In genomic region chr4:156234701-156235213, GRCm38 (mm10) we compare ENCODE assay signal across 8 mouse cellular contexts. TPM values are rescaled to one million over a fixed set of nuclear protein-coding genes. Genes with fewer than 3 reads are reported as not detected.
DNase-seq lines count a peak whose midpoint lies in the region; ATAC-seq lines count a peak whose summit lies in the region.

Gene Plekhn1, minus strand, starts transcription at chr4:156234857.

- peak within 1 kb of the TSS; percentile 98 for H3K27ac ChIP-seq in intestine, embryonic 16.5 days (ENCODE audit: low read length)
- H3K27ac ChIP-seq in limb, embryonic 11.5 days (replicated peaks; ENCODE audit: low read depth, low read length), result peak within 1 kb of the TSS; percentile 73
- peak within 1 kb of the TSS; percentile 90 for H3K27ac ChIP-seq in midbrain, embryonic 12.5 days (replicated peaks)

- H3K4me2 ChIP-seq in intestine, embryonic 16.5 days (ENCODE audit: low read depth, low read length), result peak within 1 kb of the TSS; percentile 78
- peak within 1 kb of the TSS; percentile 94 for H3K4me2 ChIP-seq in limb, embryonic 11.5 days (ENCODE audit: low read depth, severe bottlenecking)
- peak within 1 kb of the TSS; percentile 95 for H3K4me2 ChIP-seq in midbrain, embryonic 12.5 days (replicated peaks)

- DNase-seq in urinary bladder, adult 18-20 months (ENCODE audit: low spot score in 2 of 2), result peak; percentile 54 to 59
- DNase-seq in urinary bladder, postnatal 10 days (ENCODE audit: low spot score), result no peak
- DNase-seq in embryo, embryonic 11.5 days (ENCODE audit: low read depth, low spot score), result peak; percentile 52
- no peak for DNase-seq in gonadal fat pad, adult 2 months (ENCODE audit: low read depth)
- peak; percentile 87 for DNase-seq in limb, embryonic 11.5 days (ENCODE audit: low spot score)
- DNase-seq in spleen, adult 12 weeks (ENCODE audit: low spot score), result peak; percentile 57

- peak; percentile 46 for ATAC-seq in intestine, embryonic 16.5 days
- peak; percentile 48 for ATAC-seq in limb, embryonic 11.5 days (ENCODE audit: insufficient number of reproducible peaks, low FRiP score, low TSS enrichment, low read depth)
- ATAC-seq in midbrain, embryonic 12.5 days (ENCODE audit: low FRiP score, low read depth), result peak; percentile 61

- 0% methylated on average over 34 of the region's 48 CpGs for WGBS in intestine, embryonic 16.5 days
- WGBS in limb, embryonic 11.5 days, result under 1% methylated on average over 39 of the region's 48 CpGs
- WGBS in midbrain, embryonic 12.5 days, result under 1% methylated on average over 44 of the region's 48 CpGs

- H3K9ac ChIP-seq in intestine, embryonic 16.5 days (ENCODE audit: low read depth, low read length), result peak within 1 kb of the TSS; percentile 85
- peak within 1 kb of the TSS; percentile 75 for H3K9ac ChIP-seq in limb, embryonic 11.5 days (ENCODE audit: low read length)
- peak within 1 kb of the TSS; percentile 79 for H3K9ac ChIP-seq in midbrain, embryonic 12.5 days (replicated peaks)

- H3K27me3 ChIP-seq in intestine, embryonic 16.5 days (replicated peaks; ENCODE audit: control insufficient read depth, insufficient read depth, low read length), result no peaks in the 10 kb centered on the region
- H3K27me3 ChIP-seq in limb, embryonic 11.5 days (ENCODE audit: control insufficient read depth, insufficient read depth, low read length), result no peaks in the 10 kb centered on the region
- no peaks in the 10 kb centered on the region for H3K27me3 ChIP-seq in midbrain, embryonic 12.5 days

- H3K4me3 ChIP-seq in intestine, embryonic 16.5 days (ENCODE audit: low read length), result peak within 1 kb of the TSS; percentile 90
- peak within 1 kb of the TSS; percentile 91 for H3K4me3 ChIP-seq in limb, embryonic 11.5 days (ENCODE audit: low read depth, low read length)
- H3K4me3 ChIP-seq in midbrain, embryonic 12.5 days, result peak within 1 kb of the TSS; percentile 96

- H3K9me3 ChIP-seq in intestine, embryonic 16.5 days (ENCODE audit: control insufficient read depth, low read length), result no peaks in the 10 kb centered on the region
- H3K9me3 ChIP-seq in limb, embryonic 11.5 days (ENCODE audit: control insufficient read depth, low read length), result no peaks in the 10 kb centered on the region
- H3K9me3 ChIP-seq in midbrain, embryonic 12.5 days, result no peaks in the 10 kb centered on the region

- peaks cover 14% of the 10 kb centered on the region for H3K36me3 ChIP-seq in intestine, embryonic 16.5 days (ENCODE audit: control insufficient read depth, insufficient read depth, low read length)
- peaks cover 35% of the 10 kb centered on the region for H3K36me3 ChIP-seq in limb, embryonic 11.5 days (ENCODE audit: control insufficient read depth, insufficient read depth, low read length)
- H3K36me3 ChIP-seq in midbrain, embryonic 12.5 days, result peaks cover 62% of the 10 kb centered on the region

- peaks cover 13% of the 10 kb centered on the region for H3K4me1 ChIP-seq in intestine, embryonic 16.5 days (ENCODE audit: control insufficient read depth, insufficient read depth, low read length)
- peaks cover 6% of the 10 kb centered on the region for H3K4me1 ChIP-seq in limb, embryonic 11.5 days (ENCODE audit: control insufficient read depth, insufficient read depth, low read length)
- H3K4me1 ChIP-seq in midbrain, embryonic 12.5 days, result peaks cover 21% of the 10 kb centered on the region

RNA-seq across cellular contexts. Expression of gene Plekhn1, which starts in this region (rescaled TPM):
- 37.5 and 39.1 TPM in 2 replicates for polyA plus RNA-seq in gonadal fat pad, adult 2 months (2012; rRNA removed)
- polyA plus RNA-seq in intestine, embryonic 16.5 days (2015; fragmentation: Nextera tagmentation; extraction: Ambion mirVana), result 11.7 and 13.8 TPM in 2 replicates
- 20.1 and 20.2 TPM in 2 replicates for polyA plus RNA-seq in limb, embryonic 11.5 days (2014; fragmentation: Nextera tagmentation; extraction: Ambion mirVana)
- 29.7 and 31.9 TPM in 2 replicates for polyA plus RNA-seq in midbrain, embryonic 12.5 days (2016; fragmentation: Nextera tagmentation; extraction: Ambion mirVana)

Comparison
In these comparisons a context has a peak if more than half of its experiments do, and no peak if none do; other contexts are left out.
1. DNase-seq: peak in urinary bladder, adult 18-20 months (2 of 2), embryo, embryonic 11.5 days (single experiment), limb, embryonic 11.5 days (single experiment) and spleen, adult 12 weeks (single experiment); none in urinary bladder, postnatal 10 days (single experiment) and gonadal fat pad, adult 2 months (single experiment).
2. Peak in every context shown above with its lines, with median percentiles within 50 percentile points of each other: ATAC-seq, H3K27ac ChIP-seq, H3K4me2 ChIP-seq, H3K4me3 ChIP-seq and H3K9ac ChIP-seq.